Mouse (Mus musculus) thymus, adult 2 months (tissue): Measurements from ENCODE around the gene Dusp11. TPM values are rescaled to one million over a fixed set of nuclear protein-coding genes. Genes with fewer than 3 reads are reported as not detected.
"Not testable (repeated sequence)": the region's sequence is repeated elsewhere in the genome, so short reads cannot be mapped to it uniquely, and the experiment has no call there.

Experiments used
- DNase-seq: peaks from one replicate; pipeline ENCODE4 v3.0.0; 2021
- H3K27ac ChIP-seq: fragments of 200-500 bp; 2 replicates; pipeline ENCODE4 v1.5.1; 2012; ENCODE audit warnings: low read length, control low read depth; ENCODE audit not compliant: control insufficient read depth, insufficient read depth
- H3K27me3 ChIP-seq: fragments of 200-500 bp; 2 replicates; pipeline ENCODE4 v1.6.1; 2012; ENCODE audit warnings: mild to moderate bottlenecking, low read length, moderate library complexity, mixed read lengths; ENCODE audit not compliant: control insufficient read depth, insufficient read depth
- H3K36me3 ChIP-seq: fragments of 200-500 bp; 2 replicates; pipeline ENCODE4 v1.6.1; 2012; ENCODE audit warnings: mild to moderate bottlenecking, low read length, moderate library complexity; ENCODE audit not compliant: control insufficient read depth, insufficient read depth
- H3K4me1 ChIP-seq: fragments of 200-500 bp; replicated peaks from 2 replicates; pipeline ENCODE4 v1.6.1; 2012; ENCODE audit warnings: low read length; ENCODE audit not compliant: control insufficient read depth, insufficient read depth
- H3K4me3 ChIP-seq: fragments of 200-500 bp; 2 replicates; pipeline ENCODE4 v1.5.1; 2012; ENCODE audit warnings: mild to moderate bottlenecking, low read length, control low read depth, moderate library complexity; ENCODE audit not compliant: control insufficient read depth, insufficient read depth
- CTCF ChIP-seq: fragments of 200-500 bp; IDR thresholded peaks from 2 replicates; pipeline ENCODE4 v1.5.1; 2012; ENCODE audit warnings: mild to moderate bottlenecking, control low read depth, low read length, moderate library complexity, borderline replicate concordance; ENCODE audit not compliant: control insufficient read depth, poor library complexity, insufficient read depth; ENCODE audit errors: extremely low read depth
- POLR2A ChIP-seq: fragments of 200-500 bp; IDR thresholded peaks from 2 replicates; pipeline ENCODE4 v1.6.1; 2012; ENCODE audit warnings: mild to moderate bottlenecking, low read length, control low read depth, moderate library complexity; ENCODE audit not compliant: control insufficient read depth, poor library complexity, insufficient read depth; ENCODE audit errors: extremely low read depth
- WGBS: fragments of 180-500 bp; shearing (Covaris S2); methylation state at CpG from one replicate; pipeline ENCODE4 v1.1.7; 2018; 5-methylcytosine and 5-hydroxymethylcytosine counted together
- polyA plus RNA-seq: library from polyadenylated mRNA; depleted of rRNA; stranded (reverse); fragments of >200 nt; gene quantifications from 2 replicates; pipeline ENCODE4 v1.2.3, GENCODE M21; 2012

Dusp11 gene
- polyA plus RNA-seq, 1 experiment, result 65.6 TPM

- H3K27me3 ChIP-seq, result no peaks in the 10 kb centered on the region
- no peak for TF ChIP-seq CTCF
- TF ChIP-seq POLR2A, result no peak
- H3K36me3 ChIP-seq, result no peaks in the 10 kb centered on the region
- H3K4me1 ChIP-seq, result no peaks in the 10 kb centered on the region
- DNase-seq, result no peak
- H3K4me3 ChIP-seq, result no peak overlapping the region
- H3K27ac ChIP-seq, result no peak overlapping the region
- 89% methylated on average over 8 of the region's 8 CpGs for WGBS
These were observed 22.9 kb upstream of the Dusp11 start for GRCm38 (mm10) chr6:85984351-85984750.

GRCm38 (mm10) chr6:85978736-85979135 is 17.3 kb upstream of the Dusp11 start:
- DNase-seq, H3K27ac ChIP-seq, H3K27me3 ChIP-seq, H3K4me3 ChIP-seq, H3K4me1 ChIP-seq, H3K36me3 ChIP-seq: not testable (repeated sequence)
- WGBS, result 90% methylated on average over 4 of the region's 4 CpGs

- TF ChIP-seq CTCF (no peak), POLR2A (no peak)
- WGBS, result 89% methylated on average over 5 of the region's 5 CpGs
- Histone ChIP-seq H3K4me3 (no peak overlapping the region), H3K36me3 (no peaks in the 10 kb centered on the region), H3K4me1 (0 out of 2 replicates have a peak, but pooled peaks cover 2% of the 10 kb centered on the region), H3K27ac (no peak overlapping the region), H3K27me3 (no peaks in the 10 kb centered on the region)
- no peak for DNase-seq
These were observed 14.8 kb upstream of the Dusp11 start for GRCm38 (mm10) chr6:85976242-85976641.

- TF ChIP-seq POLR2A (no peak), CTCF (no peak)
- H3K27me3 ChIP-seq, result no peaks in the 10 kb centered on the region
- DNase-seq, result no peak
- no peaks in the 10 kb centered on the region for H3K36me3 ChIP-seq
- 0 out of 2 replicates have a peak, but pooled peaks cover 2% of the 10 kb centered on the region for H3K4me1 ChIP-seq
- WGBS, result 91% methylated on average over 1 of the region's 1 CpGs
- H3K27ac ChIP-seq, result no peak overlapping the region
- H3K4me3 ChIP-seq, result no peak overlapping the region
These were observed 14.3 kb upstream of the Dusp11 start for GRCm38 (mm10) chr6:85975761-85976160.

- H3K27ac ChIP-seq, result no peak overlapping the region
- no peak for DNase-seq
- H3K27me3 ChIP-seq, result no peaks in the 10 kb centered on the region
- TF ChIP-seq CTCF (no peak), POLR2A (no peak)
- 70% methylated on average over 10 of the region's 10 CpGs for WGBS
- H3K4me3 ChIP-seq, result no peak overlapping the region
- no peaks in the 10 kb centered on the region for H3K36me3 ChIP-seq
- 0 out of 2 replicates have a peak, but pooled peaks cover 2% of the 10 kb centered on the region for H3K4me1 ChIP-seq
These were observed 13.6 kb upstream of the Dusp11 start for GRCm38 (mm10) chr6:85974941-85975617.

- DNase-seq, result no peak
- 0 out of 2 replicates have a peak, but pooled peaks cover 2% of the 10 kb centered on the region for H3K4me1 ChIP-seq
- TF ChIP-seq POLR2A (no peak), CTCF (no peak)
- no peaks in the 10 kb centered on the region for H3K27me3 ChIP-seq
- no peak overlapping the region for H3K27ac ChIP-seq
- no peaks in the 10 kb centered on the region for H3K36me3 ChIP-seq
- WGBS, result 89% methylated on average over 3 of the region's 3 CpGs
- no peak overlapping the region for H3K4me3 ChIP-seq
These were observed 11.9 kb upstream of the Dusp11 start for GRCm38 (mm10) chr6:85973336-85973735.

GRCm38 (mm10) chr6:85972699-85973098 is 11.2 kb upstream of the Dusp11 start:
- Histone ChIP-seq H3K27me3 (no peaks in the 10 kb centered on the region), H3K27ac (no peak overlapping the region), H3K4me1 (0 out of 2 replicates have a peak, but pooled peaks cover 2% of the 10 kb centered on the region), H3K4me3 (no peak overlapping the region), H3K36me3 (no peaks in the 10 kb centered on the region)
- TF ChIP-seq CTCF (no peak), POLR2A (no peak)
- DNase-seq, result no peak
- WGBS, result 93% methylated on average over 3 of the region's 3 CpGs

GRCm38 (mm10) chr6:85969889-85970288 is 8.4 kb upstream of the Dusp11 start:
- no peak for TF ChIP-seq POLR2A
- TF ChIP-seq CTCF, result no peak
- DNase-seq, result no peak
- WGBS, result 65% methylated on average over 2 of the region's 2 CpGs
- Histone ChIP-seq H3K4me1 (peaks cover 17% of the 10 kb centered on the region), H3K36me3 (no peaks in the 10 kb centered on the region), H3K4me3 (no peak overlapping the region), H3K27me3 (no peaks in the 10 kb centered on the region), H3K27ac (no peak overlapping the region)
